Mouse (Mus musculus) midbrain, embryonic 16.5 days (tissue): ENCODE results near the gene Rpl21. TPM values are rescaled to one million over a fixed set of nuclear protein-coding genes. Genes with fewer than 3 reads are reported as not detected.
A peak's percentile ranks its signal among the peaks of the same experiment; 100 is the strongest.

Source experiments
- ATAC-seq: fragments of 200-750 bp; cut with Nextera tagmentation; 2 replicates; pipeline ENCODE4 v1.8.0; 2017; ENCODE audit warnings: moderate TSS enrichment
- H3K27ac ChIP-seq: fragments of 300-500 bp; sonication (generic); 2 replicates; pipeline ENCODE4 v1.5.1; 2014; ENCODE audit warnings: mild to moderate bottlenecking, low read length, mixed read lengths
- H3K27me3 ChIP-seq: fragments of 300-500 bp; sonication (generic); 2 replicates; pipeline ENCODE4 v1.6.1; 2014; ENCODE audit warnings: low read depth, low read length, mixed read lengths; ENCODE audit not compliant: control insufficient read depth, insufficient read depth
- H3K36me3 ChIP-seq: fragments of 300-500 bp; sonication (generic); 2 replicates; pipeline ENCODE4 v1.6.1; 2014; ENCODE audit warnings: mild to moderate bottlenecking, low read length, moderate library complexity, mixed read lengths; ENCODE audit not compliant: control insufficient read depth, insufficient read depth
- H3K4me1 ChIP-seq: fragments of 300-500 bp; sonication (generic); 2 replicates; pipeline ENCODE4 v1.6.1; 2014; ENCODE audit warnings: mild to moderate bottlenecking, low read length, mixed read lengths; ENCODE audit not compliant: control insufficient read depth, insufficient read depth
- H3K4me2 ChIP-seq: fragments of 300-500 bp; sonication (generic); 2 replicates; pipeline ENCODE4 v1.6.1; 2014; ENCODE audit warnings: mild to moderate bottlenecking, low read length, mixed read lengths
- H3K4me3 ChIP-seq: fragments of 300-500 bp; sonication (generic); 2 replicates; pipeline ENCODE4 v1.5.1; 2014; ENCODE audit warnings: low read depth, mild to moderate bottlenecking, low read length, moderate library complexity, mixed read lengths
- H3K9ac ChIP-seq: fragments of 300-500 bp; sonication (generic); 2 replicates; pipeline ENCODE4 v1.6.1; 2014; ENCODE audit warnings: low read depth, low read length, mixed read lengths
- H3K9me3 ChIP-seq: fragments of 300-500 bp; sonication (generic); replicated peaks from 2 replicates; pipeline ENCODE4 v1.6.1; 2014; ENCODE audit warnings: mild to moderate bottlenecking, low read length, mixed read lengths; ENCODE audit not compliant: control insufficient read depth, poor library complexity, severe bottlenecking
- WGBS: fragments of 180-500 bp; shearing (Covaris S2); extraction: QIAGEN DNeasy Blood & Tissue Kit; methylation state at CpG from one replicate; pipeline ENCODE4 v1.1.7; 2014; 5-methylcytosine and 5-hydroxymethylcytosine counted together
- polyA plus RNA-seq: library from polyadenylated mRNA; unstranded; fragments of >200 nt; fragmentation: Nextera tagmentation; extraction: Ambion mirVana; gene quantifications from 2 replicates; pipeline ENCODE4 v1.2.1, GENCODE M21; 2015

The Rpl21 gene
- polyA plus RNA-seq, 1 experiment from 2014 or later, result 300 TPM

DNA sequence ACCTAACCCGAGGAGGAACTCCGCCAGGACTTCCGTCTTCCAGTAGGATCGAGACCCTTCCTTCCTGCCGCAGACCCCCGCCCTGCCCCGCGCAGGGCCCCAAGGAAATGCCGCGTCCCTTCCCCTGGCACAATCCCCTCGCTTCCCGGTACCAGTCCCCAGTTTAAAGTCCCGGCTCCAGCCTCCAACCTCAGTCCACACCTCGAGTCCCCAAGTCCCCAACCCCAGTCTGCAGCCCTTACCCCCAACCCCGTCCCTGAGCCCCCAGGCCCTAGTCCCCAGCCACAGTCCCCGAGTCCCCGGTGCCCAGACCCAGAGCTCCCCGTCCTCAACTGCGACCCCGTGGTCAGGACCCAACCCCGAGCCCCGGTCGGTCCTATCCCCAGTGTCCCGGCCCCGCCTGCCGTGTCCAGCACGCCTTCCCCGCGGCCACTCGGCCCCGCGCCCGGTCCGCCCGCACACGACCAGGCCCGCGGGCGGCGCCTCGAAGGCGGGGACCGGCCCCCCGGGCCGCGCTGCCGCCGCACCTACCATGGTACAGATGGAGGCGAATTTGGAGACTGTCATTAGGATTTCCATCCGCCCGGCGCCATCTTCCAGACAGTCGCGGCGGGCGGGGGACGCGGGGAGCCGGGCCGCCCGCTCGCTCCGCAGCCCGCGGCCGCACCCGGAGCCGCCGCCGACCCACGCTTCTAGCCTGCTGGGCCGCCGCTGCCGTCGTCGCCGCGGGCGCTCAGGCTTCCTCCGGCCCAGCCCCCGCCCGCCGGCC lies 38.4 kb upstream of the Rpl21 start:
- Histone ChIP-seq H3K4me2 (peak overlapping the region; percentile 90), H3K4me1 (peaks cover 29% of the 10 kb centered on the region), H3K27ac (peak overlapping the region; percentile 86), H3K27me3 (no peaks in the 10 kb centered on the region), H3K9me3 (no peaks in the 10 kb centered on the region), H3K36me3 (no peaks in the 10 kb centered on the region), H3K4me3 (peak overlapping the region; percentile 99), H3K9ac (peak overlapping the region; percentile 95)
- under 1% methylated on average over 78 of the region's 83 CpGs for WGBS
- peak; percentile 61 for ATAC-seq

DNA sequence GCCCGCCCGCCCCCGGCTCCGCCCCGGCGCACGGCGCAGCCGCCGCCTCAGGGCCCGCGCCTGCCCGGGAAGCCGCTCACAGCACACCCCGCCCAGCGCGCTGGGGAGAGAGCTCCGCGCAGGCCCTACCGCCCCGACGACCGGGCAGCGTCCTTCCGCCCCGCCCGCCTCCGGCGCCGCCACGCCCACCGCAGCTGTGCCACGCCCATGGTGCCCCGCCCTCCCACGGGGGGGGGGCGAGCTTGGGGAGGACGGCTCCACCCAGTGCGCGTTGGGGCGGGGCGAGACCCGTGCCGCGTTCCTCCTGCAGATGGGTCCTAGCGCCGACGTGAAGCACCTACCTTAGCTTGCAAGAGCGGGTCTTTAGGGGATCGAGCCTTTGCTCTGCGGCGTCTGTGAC lies 37.8 kb upstream of the Rpl21 start, which contains the start of gene Usp12:
Gene Usp12 (minus strand): TSS at position 154 of the 400 bp plus-strand sequence.
- peak within 1 kb of the TSS; percentile 99 for H3K4me3 ChIP-seq
- ATAC-seq, result peak; percentile 95
- under 1% methylated on average over 39 of the region's 51 CpGs for WGBS

DNA sequence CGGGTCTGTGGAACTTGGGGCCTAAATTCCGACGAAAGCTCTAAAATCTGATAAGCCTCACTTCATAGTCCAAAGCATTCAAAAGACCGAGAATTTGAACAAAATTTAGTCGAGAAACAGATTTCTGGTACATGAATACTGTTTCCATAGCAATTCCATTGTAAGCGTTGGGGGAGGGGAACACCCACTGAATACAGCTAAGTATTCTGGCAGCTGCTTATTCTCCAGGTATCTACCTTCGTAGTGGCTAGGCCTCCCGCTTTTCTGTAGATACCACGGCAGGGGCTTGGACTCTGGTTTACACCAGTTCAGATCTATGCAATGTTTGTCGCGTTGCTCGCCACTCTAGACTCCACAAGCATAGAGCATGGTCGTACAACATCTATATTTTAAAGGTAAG lies 37.0 kb upstream of the Rpl21 start:
- Histone ChIP-seq H3K9ac (no peak overlapping the region), H3K27me3 (no peaks in the 10 kb centered on the region), H3K4me2 (no peak overlapping the region), H3K4me1 (peaks cover 27% of the 10 kb centered on the region), H3K4me3 (no peak overlapping the region), H3K27ac (0 out of 2 replicates have a peak overlapping the region, but pooled peaks have one; percentile 7), H3K9me3 (no peaks in the 10 kb centered on the region), H3K36me3 (no peaks in the 10 kb centered on the region)
- 63% methylated on average over 13 of the region's 13 CpGs for WGBS
- no peak for ATAC-seq

More for the DNA sequence above, 37.8 kb upstream of the Rpl21 start, which contains the start of gene Usp12:
- no peaks in the 10 kb centered on the region for H3K36me3 ChIP-seq
- peak within 1 kb of the TSS; percentile 86 for H3K27ac ChIP-seq
- H3K9me3 ChIP-seq, result no peaks in the 10 kb centered on the region
- H3K4me2 ChIP-seq, result peak within 1 kb of the TSS; percentile 90
- peak within 1 kb of the TSS; percentile 95 for H3K9ac ChIP-seq
- H3K4me1 ChIP-seq, result peaks cover 27% of the 10 kb centered on the region
- H3K27me3 ChIP-seq, result no peaks in the 10 kb centered on the region

DNA sequence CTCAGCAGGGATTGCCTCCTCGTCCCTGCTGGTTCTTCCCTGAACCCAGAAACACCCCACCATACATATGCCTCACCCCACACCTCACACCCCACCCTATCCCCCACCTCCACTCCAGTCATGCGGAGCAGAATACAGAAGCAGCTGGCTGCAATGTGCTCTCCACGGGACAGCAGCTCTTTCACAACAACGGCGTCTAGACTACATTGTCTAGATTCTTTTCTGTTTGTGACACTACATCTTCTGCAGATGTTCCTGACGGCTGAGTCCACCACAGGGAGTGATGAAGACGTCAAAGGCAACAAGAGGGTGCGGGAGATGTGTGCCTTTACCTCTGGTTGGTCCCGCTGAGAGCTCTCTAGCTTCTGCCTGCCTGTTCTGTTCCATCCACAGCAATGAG lies 34.7 kb upstream of the Rpl21 start:
- Histone ChIP-seq H3K36me3 (no peaks in the 10 kb centered on the region), H3K4me1 (peaks cover 7% of the 10 kb centered on the region), H3K9ac (no peak overlapping the region), H3K4me3 (no peak overlapping the region), H3K27me3 (no peaks in the 10 kb centered on the region), H3K4me2 (no peak overlapping the region), H3K9me3 (no peaks in the 10 kb centered on the region), H3K27ac (no peak overlapping the region)
- ATAC-seq, result no peak
- WGBS, result 46% methylated on average over 9 of the region's 9 CpGs

DNA sequence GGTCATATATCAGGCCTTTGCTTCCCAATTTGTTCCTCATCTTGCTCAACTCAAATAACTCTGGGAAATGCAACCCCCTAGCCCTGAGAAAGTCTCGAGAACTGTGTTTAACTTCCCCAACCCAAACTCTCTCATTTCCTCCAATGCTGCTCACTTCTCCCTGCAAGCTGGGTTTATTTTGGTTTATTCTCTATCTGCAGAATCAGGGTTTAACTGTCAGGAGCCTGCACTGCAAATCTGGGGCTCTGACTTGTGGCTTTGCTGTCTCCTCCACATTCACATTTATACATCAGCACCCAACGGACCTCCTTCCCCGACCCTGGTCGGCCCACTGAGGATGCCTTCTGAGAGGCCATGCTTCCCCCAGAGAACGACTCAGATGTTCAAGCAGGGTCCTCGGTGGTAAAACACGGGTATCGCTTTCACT lies 26.7 kb upstream of the Rpl21 start:
- no peak overlapping the region for H3K9ac ChIP-seq
- ATAC-seq, result no peak
- H3K4me1 ChIP-seq, result no peaks in the 10 kb centered on the region
- no peak overlapping the region for H3K27ac ChIP-seq
- 87% methylated on average over 8 of the region's 8 CpGs for WGBS
- H3K4me2 ChIP-seq, result no peak overlapping the region
- H3K27me3 ChIP-seq, result no peaks in the 10 kb centered on the region
- no peaks in the 10 kb centered on the region for H3K9me3 ChIP-seq
- H3K36me3 ChIP-seq, result no peaks in the 10 kb centered on the region
- no peak overlapping the region for H3K4me3 ChIP-seq

DNA sequence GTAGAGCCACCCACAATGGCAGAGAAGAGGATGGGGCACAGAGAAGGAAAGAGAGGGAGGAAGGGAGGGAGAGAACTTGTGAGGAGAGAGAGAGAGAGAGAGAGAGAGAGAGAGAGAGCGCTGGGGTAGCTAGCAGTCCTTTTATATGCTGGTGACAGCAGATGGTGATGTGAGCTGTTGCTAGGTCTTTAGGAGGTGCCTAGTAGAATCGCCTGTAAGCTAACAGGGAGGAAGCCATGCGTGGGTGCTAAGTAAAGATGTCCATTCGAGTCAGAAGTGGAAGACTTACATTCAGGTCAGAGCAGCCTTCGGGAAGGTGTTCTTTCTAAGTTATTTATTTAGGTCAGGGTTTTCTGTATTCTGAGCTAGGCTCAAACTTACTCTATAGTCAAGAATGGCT lies 22.7 kb upstream of the Rpl21 start:
- 82% methylated on average over 5 of the region's 5 CpGs for WGBS

DNA sequence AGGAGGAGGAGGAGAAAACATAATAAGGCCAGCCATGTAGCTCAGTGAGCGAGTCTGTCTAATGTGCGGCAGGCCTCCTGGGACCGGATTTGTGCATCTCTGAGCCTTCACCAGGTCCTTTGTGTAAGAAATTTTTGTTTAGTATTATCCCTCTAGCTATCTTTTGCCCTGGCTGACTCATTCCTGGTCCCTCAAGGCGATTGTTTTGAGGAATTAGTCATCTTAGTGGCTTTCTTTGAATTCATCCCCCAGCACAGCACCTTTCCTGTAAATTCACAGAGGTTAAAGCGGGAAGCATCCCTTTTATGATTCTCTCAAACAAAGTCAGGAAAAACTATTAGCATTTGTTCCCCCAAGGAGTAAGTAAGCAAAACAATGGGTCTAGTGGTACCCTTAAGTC lies 19.8 kb upstream of the Rpl21 start:
- WGBS, result 84% methylated on average over 5 of the region's 5 CpGs
- H3K27me3 ChIP-seq, result no peaks in the 10 kb centered on the region

More for the DNA sequence above, 22.7 kb upstream of the Rpl21 start:
- H3K27me3 ChIP-seq, result no peaks in the 10 kb centered on the region
- ATAC-seq, result no peak
- H3K4me2 ChIP-seq, result no peak overlapping the region
- H3K27ac ChIP-seq, result no peak overlapping the region
- no peak overlapping the region for H3K4me3 ChIP-seq
- no peaks in the 10 kb centered on the region for H3K9me3 ChIP-seq
- H3K4me1 ChIP-seq, result no peaks in the 10 kb centered on the region
- no peaks in the 10 kb centered on the region for H3K36me3 ChIP-seq
- H3K9ac ChIP-seq, result no peak overlapping the region

DNA sequence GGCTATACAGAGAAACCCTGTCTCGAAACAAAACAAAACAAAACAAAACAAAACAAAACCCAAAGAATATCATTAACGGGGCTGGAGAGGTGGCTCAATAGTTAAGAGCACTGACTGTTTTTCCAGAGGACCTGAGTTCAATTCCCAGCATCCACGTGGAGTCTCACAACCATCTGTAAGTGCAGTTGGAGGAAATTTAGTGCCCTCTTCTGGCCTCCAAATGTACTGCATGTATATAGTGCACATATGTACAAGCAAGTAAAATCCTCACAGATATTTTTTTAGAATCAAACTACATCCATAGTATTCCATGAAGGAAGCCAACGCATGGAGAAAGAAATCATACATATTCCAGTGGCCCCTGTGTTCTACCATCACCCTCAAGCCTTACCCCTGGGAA lies 19.3 kb upstream of the Rpl21 start:
- Histone ChIP-seq H3K9me3 (no peaks in the 10 kb centered on the region), H3K4me1 (no peaks in the 10 kb centered on the region), H3K9ac (no peak overlapping the region), H3K27me3 (no peaks in the 10 kb centered on the region), H3K4me3 (no peak overlapping the region), H3K36me3 (no peaks in the 10 kb centered on the region), H3K27ac (no peak overlapping the region), H3K4me2 (no peak overlapping the region)
- no peak for ATAC-seq
- WGBS, result 91% methylated on average over 4 of the region's 4 CpGs

More for the DNA sequence above, 19.8 kb upstream of the Rpl21 start:
- no peaks in the 10 kb centered on the region for H3K4me1 ChIP-seq
- H3K4me2 ChIP-seq, result no peak overlapping the region
- no peak for ATAC-seq
- no peaks in the 10 kb centered on the region for H3K36me3 ChIP-seq
- no peak overlapping the region for H3K9ac ChIP-seq
- H3K9me3 ChIP-seq, result no peaks in the 10 kb centered on the region
- no peak overlapping the region for H3K27ac ChIP-seq
- H3K4me3 ChIP-seq, result no peak overlapping the region

DNA sequence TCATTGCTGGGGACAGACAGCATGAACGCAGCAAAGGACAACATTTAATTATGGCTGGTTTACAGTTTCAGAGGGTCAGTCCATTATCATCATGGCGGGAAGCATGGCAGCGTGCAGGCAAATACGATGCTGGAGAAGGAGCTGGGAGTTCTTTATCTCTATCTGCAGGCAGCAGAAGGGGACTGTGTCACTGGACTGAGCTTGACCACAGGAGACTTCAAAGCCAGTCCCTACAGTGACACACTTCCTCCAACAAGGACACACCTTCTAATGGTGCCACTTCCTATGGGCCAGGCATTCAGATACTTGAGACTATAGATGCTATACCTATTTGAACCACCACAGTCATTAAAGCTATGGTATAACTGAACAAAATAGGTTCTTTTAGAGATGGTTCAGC lies 17.3 kb upstream of the Rpl21 start:
- Histone ChIP-seq H3K9ac (no peak overlapping the region), H3K36me3 (no peaks in the 10 kb centered on the region), H3K4me1 (no peaks in the 10 kb centered on the region), H3K9me3 (no peaks in the 10 kb centered on the region), H3K27me3 (no peaks in the 10 kb centered on the region), H3K4me2 (no peak overlapping the region), H3K27ac (no peak overlapping the region), H3K4me3 (no peak overlapping the region)
- ATAC-seq, result no peak
- whole genome bisulfite sequencing, result 88% methylated on average over 4 of the region's 4 CpGs
